9 mouse cellular contexts compared by ENCODE assay signal in genomic region chr16:36072410-36073011, GRCm38 (mm10). TPM values are rescaled to one million over a fixed set of nuclear protein-coding genes. Genes with fewer than 3 reads are reported as not detected.
DNase-seq lines count a peak whose midpoint lies in the region; ATAC-seq and TF ChIP-seq lines count a peak whose summit lies in the region.
"Had no signal": no experiment of that assay in that cellular context is flagged by ENCODE, and none has a peak within 500 bp of the region (broad histone marks: within the 10 kb centered on the region; RNA-seq: fewer than 3 reads in every experiment).

No protein-coding gene starts in this region.

- no peaks in the 10 kb centered on the region for H3K36me3 ChIP-seq in kidney, embryonic 16.5 days (ENCODE audit: insufficient read depth, low read length)
- H3K36me3 ChIP-seq in embryonic facial prominence, embryonic 10.5 days (replicated peaks) = peaks cover 18% of the 10 kb centered on the region
- H3K36me3 ChIP-seq in hindbrain, postnatal 0 days (ENCODE audit: insufficient read depth, low read length) = no peaks in the 10 kb centered on the region
- no peaks in the 10 kb centered on the region for H3K36me3 ChIP-seq in midbrain, embryonic 15.5 days (replicated peaks)

- DNase-seq in kidney, postnatal 36 days = no peak
- no peak for DNase-seq in embryonic facial prominence, embryonic 10.5 days (ENCODE audit: low spot score)
- no peak for DNase-seq in hindbrain, postnatal 0 days (ENCODE audit: low spot score)
- DNase-seq in embryo, embryonic 10 days (ENCODE audit: low spot score) = no peak
- DNase-seq in cerebellum, adult 11 months = no peak
- DNase-seq in retina, postnatal 1 day = no peak

- H3K9me3 ChIP-seq in kidney, embryonic 16.5 days (ENCODE audit: low read length) = no peaks in the 10 kb centered on the region
- no peaks in the 10 kb centered on the region for H3K9me3 ChIP-seq in embryonic facial prominence, embryonic 10.5 days
- no peaks in the 10 kb centered on the region for H3K9me3 ChIP-seq in hindbrain, postnatal 0 days (ENCODE audit: low read length)
- H3K9me3 ChIP-seq in midbrain, embryonic 15.5 days = no peaks in the 10 kb centered on the region

- no peaks in the 10 kb centered on the region for H3K27me3 ChIP-seq in kidney, embryonic 16.5 days (ENCODE audit: insufficient read depth, low read length)
- H3K27me3 ChIP-seq in embryonic facial prominence, embryonic 10.5 days (replicated peaks; ENCODE audit: low read depth, poor library complexity, severe bottlenecking) = no peaks in the 10 kb centered on the region
- H3K27me3 ChIP-seq in hindbrain, postnatal 0 days (ENCODE audit: insufficient read depth, low read length) = no peaks in the 10 kb centered on the region
- no peaks in the 10 kb centered on the region for H3K27me3 ChIP-seq in midbrain, embryonic 15.5 days (replicated peaks)

- peak overlapping the region; percentile 83 for H3K4me3 ChIP-seq in kidney, embryonic 16.5 days (ENCODE audit: low read length)
- H3K4me3 ChIP-seq in embryonic facial prominence, embryonic 10.5 days = peak overlapping the region; percentile 83
- peak overlapping the region; percentile 85 for H3K4me3 ChIP-seq in hindbrain, postnatal 0 days (ENCODE audit: low read length)
- peak overlapping the region; percentile 81 for H3K4me3 ChIP-seq in midbrain, embryonic 15.5 days

- no peak for TF ChIP-seq CTCF in hindbrain, postnatal 0 days (IDR thresholded peaks at IDR 0.05; ENCODE audit: low read depth)

- H3K4me2 ChIP-seq in kidney, embryonic 16.5 days (replicated peaks; ENCODE audit: low read depth, low read length) = peak overlapping the region; percentile 53
- H3K4me2 ChIP-seq in hindbrain, postnatal 0 days (ENCODE audit: low read depth, low read length) = peak overlapping the region; percentile 90
- H3K4me2 ChIP-seq in midbrain, embryonic 15.5 days = peak overlapping the region; percentile 61

- no peak for ATAC-seq in kidney, embryonic 16.5 days (ENCODE audit: low FRiP score, low TSS enrichment)
- no peak for ATAC-seq in hindbrain, postnatal 0 days
- ATAC-seq in midbrain, embryonic 15.5 days (replicated peaks) = no peak

- 28% methylated on average over 8 of the region's 8 CpGs for WGBS in kidney, embryonic 16.5 days
- 33% methylated on average over 8 of the region's 8 CpGs for WGBS in embryonic facial prominence, embryonic 10.5 days
- WGBS in hindbrain, postnatal 0 days = 30% methylated on average over 8 of the region's 8 CpGs
- 31% methylated on average over 8 of the region's 8 CpGs for WGBS in midbrain, embryonic 15.5 days

- H3K27ac ChIP-seq in kidney, embryonic 16.5 days (ENCODE audit: low read length) = peak overlapping the region; percentile 100
- peak overlapping the region; percentile 98 for H3K27ac ChIP-seq in embryonic facial prominence, embryonic 10.5 days (replicated peaks)
- peak overlapping the region; percentile 99; the same call in 1 of the 2 replicates for H3K27ac ChIP-seq in hindbrain, postnatal 0 days
- H3K27ac ChIP-seq in midbrain, embryonic 15.5 days = peak overlapping the region; percentile 98; the same call in 1 of the 2 replicates

- peaks cover 27% of the 10 kb centered on the region for H3K4me1 ChIP-seq in kidney, embryonic 16.5 days (ENCODE audit: insufficient read depth, low read length)
- H3K4me1 ChIP-seq in embryonic facial prominence, embryonic 10.5 days = peaks cover 30% of the 10 kb centered on the region
- peaks cover 7% of the 10 kb centered on the region; the same call in 1 of the 2 replicates for H3K4me1 ChIP-seq in hindbrain, postnatal 0 days (ENCODE audit: insufficient read depth, low read length)
- H3K4me1 ChIP-seq in midbrain, embryonic 15.5 days = peaks cover 23% of the 10 kb centered on the region

- H3K9ac ChIP-seq in kidney, embryonic 16.5 days (replicated peaks; ENCODE audit: low read length) = peak overlapping the region; percentile 93
- H3K9ac ChIP-seq in hindbrain, postnatal 0 days (replicated peaks; ENCODE audit: low read length) = peak overlapping the region; percentile 88; the same call in 1 of the 2 replicates
- peak overlapping the region; percentile 92 for H3K9ac ChIP-seq in midbrain, embryonic 15.5 days

RNA-seq across cellular contexts. Expression of gene Ccdc58, which starts 1.0 kb away (rescaled TPM):
- 80.7 and 86.8 TPM in 2 replicates for polyA plus RNA-seq in kidney, embryonic 16.5 days (2015; fragmentation: Nextera tagmentation; extraction: Ambion mirVana)
- polyA plus RNA-seq in embryonic facial prominence, embryonic 10.5 days (2016; fragmentation: Nextera tagmentation; extraction: Ambion mirVana) = 92.9 and 106 TPM in 2 replicates
- 3.8 and 4.9 TPM in 2 replicates for total RNA-seq in hindbrain, postnatal 0 days (2014; rRNA removed)
- polyA plus RNA-seq in hindbrain, postnatal 0 days (2015; fragmentation: Nextera tagmentation; extraction: Ambion mirVana) = 27.8 and 34.0 TPM in 2 replicates
- 27.4 and 27.6 TPM in 2 replicates for polyA plus RNA-seq in midbrain, embryonic 15.5 days (2015; fragmentation: Nextera tagmentation; extraction: Ambion mirVana)

RNA-seq across cellular contexts. Expression of gene Fam162a, which starts 1.1 kb away (rescaled TPM):
- 317 and 325 TPM in 2 replicates for polyA plus RNA-seq in kidney, embryonic 16.5 days (2015; fragmentation: Nextera tagmentation; extraction: Ambion mirVana)
- polyA plus RNA-seq in embryonic facial prominence, embryonic 10.5 days (2016; fragmentation: Nextera tagmentation; extraction: Ambion mirVana) = 351 and 357 TPM in 2 replicates
- total RNA-seq in hindbrain, postnatal 0 days (2014; rRNA removed) = 7.2 and 8.3 TPM in 2 replicates
- 145 and 146 TPM in 2 replicates for polyA plus RNA-seq in hindbrain, postnatal 0 days (2015; fragmentation: Nextera tagmentation; extraction: Ambion mirVana)
- polyA plus RNA-seq in midbrain, embryonic 15.5 days (2015; fragmentation: Nextera tagmentation; extraction: Ambion mirVana) = 128 and 129 TPM in 2 replicates

RNA-seq across cellular contexts. Expression of gene Wdr5b, which starts 31.5 kb away (rescaled TPM):
- 8.5 and 9.3 TPM in 2 replicates for polyA plus RNA-seq in kidney, embryonic 16.5 days (2015; fragmentation: Nextera tagmentation; extraction: Ambion mirVana)
- polyA plus RNA-seq in embryonic facial prominence, embryonic 10.5 days (2016; fragmentation: Nextera tagmentation; extraction: Ambion mirVana) = 7.8 and 8.7 TPM in 2 replicates
- 5.6 and 6.1 TPM in 2 replicates for total RNA-seq in hindbrain, postnatal 0 days (2014; rRNA removed)
- 4.9 and 6.8 TPM in 2 replicates for polyA plus RNA-seq in hindbrain, postnatal 0 days (2015; fragmentation: Nextera tagmentation; extraction: Ambion mirVana)
- polyA plus RNA-seq in midbrain, embryonic 15.5 days (2015; fragmentation: Nextera tagmentation; extraction: Ambion mirVana) = 13.0 and 13.2 TPM in 2 replicates

RNA-seq across cellular contexts. Expression of gene Csta1, which starts 58.5 kb away (rescaled TPM):
- polyA plus RNA-seq in kidney, embryonic 16.5 days (2015; fragmentation: Nextera tagmentation; extraction: Ambion mirVana) = 0.05 and 0.12 TPM in 2 replicates
- polyA plus RNA-seq in embryonic facial prominence, embryonic 10.5 days (2016; fragmentation: Nextera tagmentation; extraction: Ambion mirVana) = 0.06 and 0.09 TPM in 2 replicates
- not detected in 2 replicates for total RNA-seq in hindbrain, postnatal 0 days (2014; rRNA removed)
- polyA plus RNA-seq in hindbrain, postnatal 0 days (2015; fragmentation: Nextera tagmentation; extraction: Ambion mirVana) = not detected in 2 replicates
- not detected in 2 replicates for polyA plus RNA-seq in midbrain, embryonic 15.5 days (2015; fragmentation: Nextera tagmentation; extraction: Ambion mirVana)
- total RNA-seq: gastrocnemius, adult 18-20 months had no signal
